Mouse (Mus musculus) frontal cortex, postnatal 36 days (tissue): Measurements from ENCODE around the gene Flnc.

Experiments
- DNase-seq, 2 experiments: peaks; one replicate each; pipeline ENCODE4 v3.0.0; 2022; ENCODE audit warnings: low spot score in 2 of 2

Flnc gene

GRCm38 (mm10) chr6:29431473-29431872 is 1.6 kb upstream of the Flnc start:
- DNase-seq: no peak

- DNase-seq: no peak
Observed at GRCm38 (mm10) chr6:29432156-29432555, 900 bp upstream of the Flnc start.

- no peak for DNase-seq
Observed at GRCm38 (mm10) chr6:29432676-29433037, 399 bp upstream of the Flnc start.

- no peak for DNase-seq
Observed at GRCm38 (mm10) chr6:29433804-29434795, 1.0 kb downstream of the Flnc start.

GRCm38 (mm10) chr6:29434911-29435691 is 2.0 kb downstream of the Flnc start:
- DNase-seq: no peak

- DNase-seq: no peak
Observed at GRCm38 (mm10) chr6:29435940-29436451, 2.9 kb downstream of the Flnc start.

GRCm38 (mm10) chr6:29436461-29436934 is 3.4 kb downstream of the Flnc start:
- DNase-seq: no peak

- DNase-seq: no peak
Observed at GRCm38 (mm10) chr6:29439251-29439650, 6.2 kb downstream of the Flnc start.

- no peak for DNase-seq
Observed at GRCm38 (mm10) chr6:29439789-29440188, 6.7 kb downstream of the Flnc start.

GRCm38 (mm10) chr6:29444773-29445172 is 11.7 kb downstream of the Flnc start:
- no peak for DNase-seq

GRCm38 (mm10) chr6:29445354-29445753 is 12.3 kb downstream of the Flnc start:
- no peak for DNase-seq

- DNase-seq: no peak
Observed at GRCm38 (mm10) chr6:29449858-29450257, 16.8 kb downstream of the Flnc start.

GRCm38 (mm10) chr6:29450667-29451066 is 17.6 kb downstream of the Flnc start:
- DNase-seq: no peak

GRCm38 (mm10) chr6:29461502-29461901 is 28.4 kb downstream of the Flnc start:
- DNase-seq: no peak

- no peak for DNase-seq
Observed at GRCm38 (mm10) chr6:29463388-29463787, 30.3 kb downstream of the Flnc start.

GRCm38 (mm10) chr6:29467583-29468354 is 34.7 kb downstream of the Flnc start, which contains the start of gene Atp6v1f:
Gene Atp6v1f (plus strand): TSS chr6:29467718.
- peak; percentile 92 to 93 for DNase-seq

- no peak for DNase-seq
Observed at GRCm38 (mm10) chr6:29468851-29469250, 35.8 kb downstream of the Flnc start.

GRCm38 (mm10) chr6:29471137-29471536 is 38.1 kb downstream of the Flnc start, which contains the start of gene Atp6v1fnb:
Gene Atp6v1fnb (plus strand): TSS chr6:29471437.
- no peak for DNase-seq

- peak; percentile 66 to 68 for DNase-seq
Observed at GRCm38 (mm10) chr6:29473941-29474691, 41.1 kb downstream of the Flnc start.

GRCm38 (mm10) chr6:29474736-29475135 is 41.7 kb downstream of the Flnc start:
- DNase-seq: no peak

GRCm38 (mm10) chr6:29482691-29483090 is 49.6 kb downstream of the Flnc start:
- no peak for DNase-seq
